Mouse (Mus musculus) lung, postnatal 36 days (tissue): ENCODE results near the gene Zic4.

Experiments
- DNase-seq: peaks from one replicate; pipeline ENCODE4 v3.0.0; 2022; ENCODE audit warnings: mixed read lengths

Zic4 gene

DNA sequence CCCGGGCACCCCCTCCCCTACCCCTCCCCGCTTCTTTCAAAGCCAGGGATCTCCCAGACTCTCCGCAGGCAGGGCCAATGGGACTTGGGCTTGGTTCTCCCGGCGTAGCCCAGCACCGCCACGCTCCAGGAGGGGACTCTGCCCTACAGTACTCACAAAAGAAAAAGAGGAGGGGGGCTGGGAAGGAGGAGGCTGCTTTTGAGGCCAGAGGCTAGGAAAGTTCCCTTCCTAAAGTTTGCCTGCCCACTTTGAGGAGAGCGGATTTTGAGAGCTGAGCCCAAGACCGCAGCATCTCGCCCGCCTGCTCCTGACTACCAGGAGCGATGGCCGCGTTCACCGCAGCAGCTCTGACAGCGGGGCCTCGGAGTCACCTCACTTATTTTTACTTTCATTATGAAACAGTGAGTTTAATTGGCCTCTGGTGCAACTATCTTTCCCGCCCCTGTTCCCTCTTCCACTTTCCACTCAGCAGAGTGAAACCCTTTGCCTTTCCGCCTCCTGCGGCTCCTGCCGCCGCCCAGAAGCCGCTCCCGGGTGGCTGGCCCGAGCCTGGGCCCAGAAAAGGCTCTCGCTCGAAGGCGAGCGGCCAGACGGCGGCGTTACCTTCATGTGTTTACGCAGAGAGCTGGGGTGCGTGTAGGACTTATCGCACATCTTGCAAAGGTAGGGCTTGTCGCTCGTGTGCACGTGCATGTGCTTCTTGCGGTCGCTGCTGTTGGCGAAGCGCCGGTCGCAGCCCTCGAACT, at the start of gene Zic4:
TSS of gene Zic4 (plus strand) at position 558 of the 746 bp plus-strand sequence.
- DNase-seq: no peak

DNA sequence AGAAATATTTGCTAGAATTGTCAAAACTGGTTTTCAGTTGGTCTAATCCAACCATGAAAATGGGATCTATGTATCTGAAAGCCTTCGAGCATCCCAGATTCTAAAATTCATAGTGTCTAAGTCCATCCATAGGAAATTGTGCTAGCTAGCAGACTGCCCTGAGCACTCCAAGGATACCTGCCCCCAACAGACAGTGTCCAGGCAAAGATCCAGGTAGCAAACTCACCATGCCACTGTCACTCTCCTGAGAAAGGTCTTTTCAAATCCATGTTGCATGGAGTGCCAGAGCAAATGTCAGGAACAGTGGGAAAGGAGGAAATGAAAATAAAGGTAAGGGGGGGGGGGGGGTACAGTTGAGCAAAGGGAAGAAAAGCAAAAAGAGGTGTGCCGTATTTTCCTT, 14.6 kb upstream of the Zic4 start:
- DNase-seq: no peak

DNA sequence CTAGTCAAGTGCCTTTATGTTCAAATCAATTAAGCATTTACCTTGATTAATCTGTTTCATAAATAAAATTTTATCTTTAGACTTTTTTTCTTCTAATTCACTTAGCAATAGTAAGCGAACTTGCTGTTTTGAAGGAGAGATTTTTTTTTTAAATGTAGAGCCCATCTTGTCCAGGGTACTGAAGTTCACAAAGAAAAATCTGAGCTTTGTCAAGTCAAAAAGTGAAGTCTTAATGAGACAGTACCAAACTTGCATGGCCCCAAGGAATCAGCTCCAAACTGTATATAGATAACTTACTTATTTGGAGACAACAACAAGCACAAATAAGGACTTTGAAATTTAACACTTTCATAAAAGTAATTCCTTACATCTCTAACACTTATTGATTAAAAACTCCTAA, 13.5 kb upstream of the Zic4 start:
- DNase-seq: no peak

DNA sequence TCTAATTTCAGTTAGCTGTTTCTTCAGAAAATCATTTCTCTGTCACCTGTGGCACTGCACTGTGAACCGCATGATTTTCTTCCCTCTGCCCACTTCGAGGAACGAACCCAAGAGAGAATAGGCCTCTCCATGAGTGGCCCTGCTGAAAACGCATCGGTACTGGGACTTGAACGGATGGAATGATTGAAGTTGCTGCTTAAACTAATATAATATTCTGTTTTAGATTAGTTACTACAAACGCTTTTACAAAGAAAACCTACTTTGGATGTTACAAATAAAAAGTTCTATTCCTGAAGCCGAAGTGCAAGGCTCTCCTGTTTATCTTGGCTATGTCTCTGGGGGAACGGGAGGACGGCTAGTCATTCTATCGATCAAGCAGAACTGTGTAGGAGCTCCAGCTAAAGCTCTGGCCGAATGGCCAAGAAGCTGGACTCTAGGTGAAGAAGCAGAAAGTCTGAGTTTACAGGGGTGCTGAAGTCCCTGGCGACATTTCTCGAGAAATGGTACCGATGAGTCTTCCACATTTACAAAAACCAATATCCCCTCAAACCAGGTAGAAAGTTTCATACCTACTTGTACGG, 11.9 kb upstream of the Zic4 start:
- no peak for DNase-seq

DNA sequence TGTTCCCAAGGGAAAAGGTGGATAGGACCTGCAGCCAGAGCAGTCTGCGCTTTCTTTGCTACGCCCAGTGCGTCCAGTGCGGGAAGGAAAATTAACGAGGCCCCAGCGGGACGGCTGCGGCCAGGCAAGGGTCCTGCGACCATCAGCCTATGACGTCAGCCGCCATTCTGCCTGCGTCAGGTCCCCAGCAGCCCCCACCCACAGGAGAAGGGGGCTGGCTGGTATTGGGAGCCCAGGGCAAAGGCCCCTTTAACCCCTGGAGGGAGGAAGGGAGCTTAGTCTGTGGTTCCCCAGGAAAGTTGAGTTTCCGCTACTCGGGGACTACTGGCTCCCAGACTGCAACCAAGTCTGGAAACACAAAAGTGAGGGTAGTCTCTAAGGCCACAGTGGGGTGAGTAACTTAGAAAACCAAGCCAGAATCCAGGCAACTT, 11.3 kb upstream of the Zic4 start:
- DNase-seq: no peak

DNA sequence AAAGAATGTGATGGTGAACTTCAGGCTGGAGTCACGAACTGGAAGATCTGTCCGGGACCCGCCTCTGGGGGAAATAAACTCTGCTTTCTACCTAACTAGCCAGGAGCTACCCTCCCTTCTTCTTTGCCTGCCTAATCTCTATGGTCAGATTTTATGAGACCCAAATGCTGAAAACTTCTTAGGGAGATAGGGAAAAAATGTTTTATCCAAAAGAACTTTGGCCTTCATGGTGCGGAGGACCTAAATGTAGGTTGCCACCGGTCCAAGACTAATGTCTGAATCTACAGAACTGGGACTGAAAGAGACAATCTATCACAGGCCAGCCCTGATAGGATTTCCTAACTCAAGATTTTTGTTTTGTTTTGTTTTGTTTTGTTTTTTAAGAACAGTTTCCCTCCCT, 10.9 kb upstream of the Zic4 start:
- DNase-seq: no peak

DNA sequence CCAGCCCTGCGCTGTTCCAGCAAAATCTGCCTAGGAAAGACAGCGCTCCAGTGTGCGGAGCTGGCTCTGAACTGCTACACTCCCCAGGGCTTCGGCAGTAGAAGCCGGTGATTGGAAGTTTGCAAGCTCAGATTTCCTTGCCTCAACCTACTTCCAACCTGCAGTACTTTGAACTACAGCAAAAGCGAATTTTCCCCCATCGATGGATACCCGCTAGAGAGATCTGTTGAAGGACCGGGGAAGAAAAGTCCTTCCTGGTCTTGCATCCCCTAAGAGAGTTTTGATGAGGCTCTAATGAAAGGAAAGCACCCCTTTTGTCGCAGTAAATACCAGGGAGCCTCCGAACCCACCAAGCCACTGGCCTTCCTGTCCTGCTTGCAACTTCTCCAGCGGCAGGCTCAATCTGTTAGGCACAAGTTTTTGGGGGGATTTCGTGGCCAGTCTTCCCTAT, 10.2 kb upstream of the Zic4 start:
- no peak for DNase-seq

DNA sequence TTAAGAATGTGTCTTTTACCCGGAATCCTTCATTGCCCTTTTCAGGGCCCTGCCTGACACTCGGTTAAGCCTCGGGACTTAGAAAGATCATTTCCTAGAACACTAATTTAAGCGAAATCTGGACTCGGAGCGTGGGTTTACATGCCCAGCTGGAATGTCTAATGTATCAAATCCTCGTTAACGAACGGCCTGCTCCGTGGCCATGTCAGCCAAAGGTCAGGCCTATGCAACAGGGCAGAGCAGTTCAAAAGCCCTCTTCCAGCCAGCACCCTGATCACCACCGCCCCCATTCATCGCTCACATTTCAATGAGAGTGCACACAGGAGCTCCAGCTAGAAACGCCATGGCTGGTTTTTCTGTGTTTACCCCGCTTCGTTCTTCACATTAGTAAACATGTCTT, 9.4 kb upstream of the Zic4 start:
- DNase-seq: no peak

DNA sequence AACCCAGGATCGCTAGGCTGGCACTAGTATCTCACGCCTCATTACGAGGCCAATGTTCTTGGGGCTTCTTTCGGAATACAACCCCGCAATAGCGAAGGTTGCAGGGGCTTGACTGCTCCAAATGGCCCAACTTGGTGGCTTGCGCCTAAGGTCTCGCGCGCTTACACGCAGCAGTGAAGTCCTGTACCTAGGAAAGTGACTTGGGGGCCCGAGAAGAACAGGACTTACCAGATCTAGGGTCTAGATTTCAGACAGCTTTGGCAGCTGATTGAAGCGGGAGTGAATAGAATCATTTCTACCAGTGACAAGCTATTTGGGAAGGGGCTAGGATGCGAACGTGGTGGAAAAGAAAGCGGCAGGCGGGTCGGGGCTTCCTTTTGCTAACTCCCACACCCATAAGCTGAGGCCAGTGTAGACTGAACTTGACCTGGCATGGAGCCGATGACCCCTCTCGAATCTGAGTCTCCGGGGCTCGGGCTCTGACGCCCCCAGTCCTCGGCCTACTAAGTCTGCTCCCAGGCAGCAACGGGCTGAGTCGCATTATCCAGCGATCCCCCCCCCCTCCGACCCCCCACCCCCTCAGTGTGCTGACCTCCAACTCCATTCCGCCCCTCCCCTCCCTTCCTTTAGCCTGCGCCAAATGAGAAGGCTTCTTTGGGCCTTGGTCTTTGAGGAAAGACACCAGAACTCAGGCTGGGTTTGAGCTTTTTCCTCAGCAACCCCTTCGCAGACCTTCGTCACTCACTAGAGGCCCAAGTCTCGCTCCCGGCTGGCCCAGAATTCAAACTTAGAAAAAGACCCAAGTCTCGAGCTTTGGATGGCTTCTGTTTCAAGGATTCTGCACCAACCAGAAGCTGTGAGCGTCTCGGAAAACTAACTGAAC, 8.4 kb upstream of the Zic4 start:
- no peak for DNase-seq

DNA sequence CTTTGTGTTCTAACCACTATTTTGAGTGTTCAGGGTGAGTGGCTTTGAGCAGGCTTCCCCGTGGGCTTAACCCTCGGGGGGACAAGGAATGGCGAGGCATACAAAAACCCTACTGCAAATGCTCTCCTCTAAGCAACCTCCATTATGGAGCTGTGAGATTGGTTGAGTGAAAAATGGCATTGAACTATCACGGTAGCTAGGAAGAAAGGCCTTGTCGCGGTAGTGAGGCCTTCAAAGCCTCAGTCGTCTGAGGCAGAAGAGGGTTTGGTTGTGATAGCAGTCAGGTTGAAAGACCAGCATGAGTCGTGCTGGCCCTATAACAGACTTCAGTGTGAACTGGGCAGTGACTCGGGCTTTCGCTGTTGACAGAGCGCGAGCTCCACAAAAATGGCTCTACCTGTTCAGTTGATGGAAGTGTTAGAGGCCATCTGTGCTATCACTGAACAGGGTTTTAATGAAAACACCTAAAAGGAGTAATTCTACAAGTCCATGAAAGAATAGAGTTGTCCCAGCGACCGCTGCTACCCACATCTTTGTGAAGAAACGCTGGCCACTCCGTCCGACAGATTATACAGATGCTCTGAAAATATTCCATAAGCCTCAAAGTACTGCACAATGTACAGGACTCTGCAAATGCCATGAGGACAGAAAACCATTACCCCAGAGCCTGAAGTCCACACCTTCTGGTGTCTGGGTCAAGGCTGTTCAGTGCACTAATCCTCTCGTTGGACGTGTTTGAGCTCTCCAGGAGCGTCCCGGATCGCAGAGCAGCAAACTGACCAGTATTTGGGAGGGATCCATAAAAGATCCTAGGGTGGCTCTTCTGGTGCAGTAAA, 7.6 kb upstream of the Zic4 start:
- no peak for DNase-seq

DNA sequence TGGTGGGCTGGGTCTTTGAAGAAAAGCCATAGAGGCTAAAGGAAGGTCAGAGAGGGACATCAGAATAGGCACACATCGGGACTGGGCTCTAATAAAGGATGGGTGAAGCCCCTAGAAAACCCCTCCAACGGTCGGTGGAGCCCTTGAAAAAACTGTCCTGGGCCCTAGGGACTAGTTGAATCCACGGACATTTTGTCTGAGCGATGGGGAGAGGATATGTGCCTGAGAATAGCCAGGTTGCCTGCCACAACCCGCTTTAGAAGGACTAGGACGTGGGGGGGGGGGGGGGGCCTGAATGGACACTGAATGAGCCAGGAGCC, 7.0 kb upstream of the Zic4 start:
- no peak for DNase-seq

DNA sequence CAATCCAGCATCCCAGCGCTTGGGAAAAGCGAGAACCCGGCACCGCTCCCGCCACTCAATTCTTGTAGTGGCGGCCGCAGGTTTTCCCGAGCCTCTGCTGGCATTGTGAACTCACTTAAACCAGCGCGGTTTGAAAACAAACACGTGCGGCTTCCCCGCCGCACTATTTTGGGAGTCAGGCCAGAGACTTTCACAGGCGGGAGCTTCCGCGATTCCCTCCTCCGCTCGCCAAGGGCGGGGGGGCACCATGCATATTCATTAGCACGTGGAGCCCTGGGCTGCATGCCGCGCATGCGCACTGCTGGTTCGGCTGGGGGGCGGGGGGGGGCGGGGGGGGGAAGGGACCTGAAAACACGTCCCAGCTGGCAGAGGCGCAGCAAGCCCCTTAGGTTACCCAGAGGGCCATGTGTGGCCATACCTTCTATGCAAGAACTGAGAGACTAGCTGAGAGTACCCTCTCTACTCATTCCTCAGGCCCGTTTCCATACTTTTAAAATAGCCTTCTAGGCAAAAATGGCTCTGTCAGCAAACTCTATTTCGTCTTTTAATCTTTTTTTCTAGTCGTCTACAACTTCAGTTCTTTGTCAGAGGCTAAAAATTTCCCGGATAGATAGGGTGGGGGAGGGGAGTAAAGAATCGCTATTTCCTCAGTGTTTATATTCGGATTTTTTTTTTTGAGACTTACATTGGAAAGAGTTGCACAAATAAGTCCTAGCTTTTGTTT, 6.4 kb upstream of the Zic4 start:
- no peak for DNase-seq

DNA sequence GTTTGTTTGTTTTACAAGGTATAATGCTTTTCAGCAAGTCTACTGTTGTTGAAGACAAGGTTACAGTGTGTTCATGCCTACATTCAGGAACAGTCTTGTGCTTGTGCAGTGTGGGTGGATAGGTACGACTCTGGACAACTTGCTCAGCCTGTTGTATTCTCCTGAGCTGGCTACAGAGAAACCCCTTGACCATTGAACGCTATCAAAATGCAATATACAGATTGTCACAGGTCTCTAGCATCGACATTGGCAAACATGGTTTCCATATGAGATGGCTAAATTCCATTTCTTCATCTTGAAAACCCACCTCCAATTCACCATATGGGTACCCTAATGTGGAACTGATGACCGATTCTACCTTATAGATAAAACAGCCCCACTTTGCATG, 5.9 kb upstream of the Zic4 start:
- DNase-seq: no peak

DNA sequence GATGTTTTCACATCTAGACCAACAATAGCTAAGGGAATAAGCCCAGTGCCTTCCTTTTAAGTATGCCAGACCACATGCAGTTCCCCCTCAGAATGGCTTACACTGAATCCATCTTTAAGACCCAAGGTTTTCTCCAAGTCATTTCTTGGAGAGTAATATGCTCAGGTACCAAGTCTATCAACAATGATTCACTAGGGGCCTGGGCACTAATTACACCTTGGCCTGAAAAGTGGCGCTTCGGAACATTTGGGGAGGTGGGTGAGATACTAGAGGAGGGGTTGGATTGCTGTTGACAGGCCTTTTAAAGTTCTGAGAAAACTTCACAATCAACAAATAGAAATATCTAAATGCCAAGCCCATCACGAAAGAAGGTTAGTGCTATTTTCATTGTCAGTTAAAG, 4.9 kb upstream of the Zic4 start:
- no peak for DNase-seq

DNA sequence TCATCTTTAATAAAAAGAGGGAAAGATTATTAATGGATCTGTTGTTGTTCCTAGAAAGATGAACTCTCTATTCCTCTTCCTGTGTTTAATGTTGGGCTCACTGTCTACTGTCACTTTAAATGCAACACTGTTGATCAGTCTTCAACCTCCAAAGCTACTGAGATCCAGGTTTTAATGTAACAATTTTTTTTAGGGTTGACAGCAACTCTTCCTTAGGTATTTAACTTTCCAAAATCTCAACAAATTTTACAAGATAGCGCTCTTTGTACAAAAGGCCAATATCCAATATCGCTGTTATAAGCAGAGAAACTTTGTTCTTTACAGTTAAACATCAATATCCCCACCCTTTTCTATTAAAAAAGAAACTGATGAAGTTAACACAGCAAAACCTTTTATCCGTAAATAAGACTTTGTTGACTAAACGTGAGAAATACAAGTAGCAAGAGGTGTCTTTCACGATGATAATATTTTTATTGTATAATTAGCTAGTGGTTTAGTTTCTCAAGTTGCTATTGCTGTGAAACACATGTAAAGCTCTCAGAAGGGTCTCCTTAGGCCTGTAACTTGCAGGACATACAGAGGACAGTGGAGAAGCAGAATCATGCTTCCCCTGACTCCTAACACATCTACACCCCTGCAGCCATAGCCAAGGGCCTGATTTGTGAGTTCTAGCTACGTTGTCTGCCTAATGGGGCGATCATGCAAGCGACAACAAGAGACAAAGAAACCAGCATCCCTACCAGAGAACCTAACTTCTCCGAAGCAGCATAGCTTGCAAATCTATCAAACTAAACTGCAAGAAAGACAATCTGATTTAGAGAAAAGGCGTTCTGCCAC, 3.1 kb upstream of the Zic4 start:
- no peak for DNase-seq

DNA sequence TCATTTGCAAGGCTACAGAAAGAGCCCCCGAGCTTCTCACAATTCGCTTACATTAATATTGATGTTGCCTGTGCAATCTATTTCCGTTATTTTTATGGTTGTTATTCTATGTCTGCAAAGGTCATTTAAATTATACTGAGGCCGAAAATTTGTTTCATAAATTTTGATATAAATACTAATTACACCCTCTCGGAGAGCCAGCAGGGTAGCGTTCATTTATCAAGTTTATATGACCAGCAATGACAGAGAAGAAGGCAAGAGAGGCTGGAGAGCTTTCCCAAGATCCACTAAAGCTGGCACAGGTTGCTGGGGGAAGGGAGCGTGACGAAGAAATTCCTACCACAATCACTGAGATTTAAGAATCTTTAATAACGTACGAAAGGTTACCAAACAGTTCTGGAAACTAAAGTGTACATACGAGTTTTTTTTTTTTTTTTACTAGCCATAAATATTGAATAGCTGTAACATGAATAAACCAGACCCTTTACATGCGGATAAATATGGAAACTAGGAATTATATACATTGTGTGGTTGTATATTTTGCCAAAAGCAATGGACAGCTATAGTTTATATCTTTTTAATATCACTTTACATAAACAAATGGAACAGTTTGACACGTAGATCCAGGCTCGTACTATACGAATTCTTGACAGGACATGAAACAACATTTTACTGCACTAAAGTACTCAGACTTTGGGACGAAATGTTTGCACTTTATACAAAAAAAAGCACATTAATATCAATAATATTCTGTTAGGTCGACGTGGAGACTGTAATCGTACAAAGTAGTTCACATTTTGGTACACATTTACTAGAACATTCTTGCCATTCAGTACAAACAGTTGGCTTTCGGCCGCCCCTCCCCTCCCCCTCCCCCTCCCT, 1.8 kb upstream of the Zic4 start:
- no peak for DNase-seq

DNA sequence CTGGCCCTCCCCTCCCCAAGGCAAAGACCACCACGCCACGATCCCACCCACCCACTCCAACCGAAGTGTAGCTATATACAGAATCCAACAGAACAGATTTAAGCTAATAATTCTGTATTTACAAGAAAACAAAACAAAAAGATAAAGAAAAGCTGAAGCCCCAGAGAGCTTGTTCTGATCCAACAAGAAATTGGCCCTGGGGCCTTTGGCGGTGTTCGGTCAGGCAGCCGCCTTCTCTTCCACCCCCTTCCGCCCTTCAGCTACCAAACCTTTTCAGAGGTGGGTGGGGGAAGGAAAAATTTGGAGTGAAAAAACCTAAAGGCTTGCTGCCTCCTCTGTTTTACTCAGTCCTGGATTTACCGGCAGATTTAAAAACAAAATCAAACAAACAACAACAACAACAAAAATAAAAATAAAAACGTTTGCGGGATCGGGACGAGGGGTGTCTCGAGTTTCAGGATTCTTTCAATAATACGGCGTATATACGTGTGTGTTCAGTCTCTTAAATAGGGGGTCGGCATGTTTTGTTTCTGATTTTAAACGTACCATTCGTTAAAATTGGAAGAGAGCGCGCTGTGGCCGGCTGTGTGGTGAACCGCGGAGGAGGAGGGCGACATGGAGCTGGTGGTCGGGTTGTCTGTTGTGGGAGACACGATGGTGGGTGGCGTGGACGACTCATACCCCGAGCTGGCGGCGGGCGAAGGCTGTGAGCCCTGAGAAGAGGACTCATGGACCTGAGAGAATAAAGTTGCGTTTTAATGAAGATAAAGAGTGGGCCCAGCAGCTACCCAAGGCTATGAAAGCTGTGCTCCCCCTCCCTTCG, 969 bp upstream of the Zic4 start:
- DNase-seq: no peak

DNA sequence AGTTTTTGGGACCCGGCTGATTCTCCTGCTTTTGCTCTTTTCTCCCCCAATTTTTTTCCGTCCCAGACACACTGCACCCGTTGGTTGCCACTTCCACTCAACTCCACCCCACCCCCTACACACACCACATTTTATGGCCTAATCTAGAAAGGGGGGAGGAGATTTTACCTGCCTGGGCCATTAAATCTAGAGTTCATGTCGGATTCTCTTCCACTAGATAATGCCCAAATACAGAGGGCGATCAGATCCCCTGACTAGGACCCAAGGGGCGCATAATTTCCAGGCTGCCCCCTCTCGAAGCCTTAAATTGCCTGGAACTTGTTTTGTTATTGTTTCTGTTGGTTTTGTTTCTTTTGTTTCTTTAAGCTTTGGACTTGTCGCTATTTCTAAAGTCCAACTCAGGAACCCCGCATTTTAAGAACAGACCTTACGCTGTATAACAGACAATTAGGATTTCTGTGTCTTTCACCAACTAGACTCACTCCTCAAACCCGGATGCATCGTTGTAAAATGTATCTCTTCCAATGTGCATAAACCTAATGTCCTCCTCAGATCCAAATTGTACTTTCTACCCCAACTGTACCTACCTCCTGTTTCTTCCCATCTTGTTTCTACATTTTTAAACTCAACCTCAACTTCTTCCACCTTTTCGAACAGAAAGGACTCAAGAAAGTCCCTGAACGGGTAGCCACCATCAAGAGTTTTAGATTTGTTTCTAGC, 958 bp downstream of the Zic4 start:
- DNase-seq: no peak

DNA sequence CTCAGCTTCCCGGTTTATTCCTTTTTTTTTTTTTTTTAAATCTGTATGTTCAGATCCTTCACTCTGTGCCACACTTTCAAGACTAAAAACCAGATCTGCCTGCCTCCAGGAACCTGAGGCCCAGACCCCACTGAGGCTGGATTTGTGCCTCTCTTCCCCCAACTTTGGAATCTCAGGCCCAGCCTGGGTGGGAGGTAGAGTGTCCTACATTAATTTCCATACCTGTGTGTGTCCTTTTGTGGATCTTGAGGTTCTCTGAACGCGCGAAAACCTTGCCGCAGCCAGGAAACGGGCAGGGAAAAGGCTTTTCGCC, 1.6 kb downstream of the Zic4 start:
- DNase-seq: no peak
